Mouse (Mus musculus): ENCODE data around the gene Muc5ac.

Muc5ac gene

GRCm38 (mm10) chr7:141836423-141836822 lies 47.7 kb downstream of the Muc5ac start:
- DNase-seq (ENCODE audit: low spot score) = no peak

- DNase-seq (ENCODE audit: low spot score) = no peak
Observed at GRCm38 (mm10) chr7:141838779-141839178, 50.0 kb downstream of the Muc5ac start, which contains the start of gene Muc5b. TSS of gene Muc5b (plus strand) at chr7:141839070.

GRCm38 (mm10) chr7:141840354-141840753 lies 51.6 kb downstream of the Muc5ac start:
- no peak for DNase-seq (ENCODE audit: low spot score)

- no peak for DNase-seq (ENCODE audit: low spot score)
Observed at GRCm38 (mm10) chr7:141861046-141861445, 72.3 kb downstream of the Muc5ac start.

Measured in urinary bladder, postnatal 10 days (tissue).